Mouse (Mus musculus) right cerebral cortex, postnatal 36 days (tissue): ENCODE measurements around the gene Nfkb2.

ENCODE experiments used
- DNase-seq, 2 experiments: peaks; one replicate each; pipeline ENCODE4 v3.0.0; 2022; ENCODE audit warnings: low spot score in 2 of 2, mixed read lengths in 1 of 2

Gene Nfkb2

GRCm38 (mm10) chr19:46322996-46323572, 19.0 kb downstream of the Nfkb2 start:
- no peak for DNase-seq

GRCm38 (mm10) chr19:46323716-46324115, 19.6 kb downstream of the Nfkb2 start:
- DNase-seq, result no peak

- no peak for DNase-seq
These were observed 20.2 kb downstream of the Nfkb2 start for GRCm38 (mm10) chr19:46324366-46324765.

GRCm38 (mm10) chr19:46324918-46325317, 20.8 kb downstream of the Nfkb2 start:
- DNase-seq, result no peak

GRCm38 (mm10) chr19:46326019-46326755, 22.1 kb downstream of the Nfkb2 start:
- DNase-seq, result no peak

- no peak for DNase-seq
These were observed 22.7 kb downstream of the Nfkb2 start, which contains the start of gene Psd for GRCm38 (mm10) chr19:46326756-46327305. TSS of gene Psd (minus strand) at chr19:46327156.

- DNase-seq, result no peak
These were observed 23.5 kb downstream of the Nfkb2 start for GRCm38 (mm10) chr19:46327531-46328064.

- DNase-seq, result peak; percentile 93
These were observed 24.2 kb downstream of the Nfkb2 start, which contains the start of gene Fbxl15 for GRCm38 (mm10) chr19:46328081-46329030. TSS of gene Fbxl15 (plus strand) at chr19:46328184.

GRCm38 (mm10) chr19:46329031-46329641, 25.0 kb downstream of the Nfkb2 start:
- DNase-seq, result no peak

GRCm38 (mm10) chr19:46329951-46330350, 25.8 kb downstream of the Nfkb2 start:
- DNase-seq, result no peak

GRCm38 (mm10) chr19:46330696-46331095, 26.6 kb downstream of the Nfkb2 start:
- no peak for DNase-seq

GRCm38 (mm10) chr19:46331326-46331725, 27.2 kb downstream of the Nfkb2 start:
- DNase-seq, result no peak

- DNase-seq, result no peak
These were observed 27.8 kb downstream of the Nfkb2 start for GRCm38 (mm10) chr19:46331936-46332335.

GRCm38 (mm10) chr19:46332721-46333339, 28.7 kb downstream of the Nfkb2 start:
- DNase-seq, result no peak

GRCm38 (mm10) chr19:46333906-46334305, 29.8 kb downstream of the Nfkb2 start:
- no peak for DNase-seq

GRCm38 (mm10) chr19:46337719-46338330, 33.7 kb downstream of the Nfkb2 start:
- no peak for DNase-seq

GRCm38 (mm10) chr19:46338331-46338936, 34.3 kb downstream of the Nfkb2 start, which contains the start of gene Cuedc2:
TSS of gene Cuedc2 (minus strand) at chr19:46338702.
- DNase-seq, result peak; percentile 96

- no peak for DNase-seq
These were observed 34.8 kb downstream of the Nfkb2 start for GRCm38 (mm10) chr19:46338942-46339286.

GRCm38 (mm10) chr19:46339287-46339971, 35.3 kb downstream of the Nfkb2 start:
- DNase-seq, result no peak
